In genomic region chr17:43012718-43013117, GRCm38 (mm10) we compare ENCODE assay signal across 8 mouse cellular contexts. TPM values are rescaled to one million over a fixed set of nuclear protein-coding genes. Genes with fewer than 3 reads are reported as not detected.
DNase-seq lines count a peak whose midpoint lies in the region; ATAC-seq and TF ChIP-seq lines count a peak whose summit lies in the region.

No protein-coding gene starts in this region.

- no peak for TF ChIP-seq EP300 in heart, postnatal 0 days (IDR thresholded peaks at IDR 0.05; ENCODE audit: low read depth)

- H3K27ac ChIP-seq in liver, adult 2 months (replicated peaks; ENCODE audit: insufficient read depth, low read depth, low read length) = no peak overlapping the region
- no peak overlapping the region for H3K27ac ChIP-seq in liver, embryonic 11.5 days (ENCODE audit: low read depth, low read length)
- H3K27ac ChIP-seq in heart, postnatal 0 days (ENCODE audit: low read depth) = no peak overlapping the region

- H3K9ac ChIP-seq in liver, adult 2 months (ENCODE audit: low read depth, low read length) = no peak overlapping the region
- H3K9ac ChIP-seq in liver, embryonic 11.5 days (ENCODE audit: low read depth, low read length) = no peak overlapping the region
- H3K9ac ChIP-seq in heart, postnatal 0 days (replicated peaks; ENCODE audit: low read depth, low read length) = no peak overlapping the region

- peak; percentile 48 for DNase-seq in CD4-positive, CD25-positive, alpha-beta regulatory T cell, adult 2 months (ENCODE audit: low read depth, low spot score)
- peak; percentile 28 for DNase-seq in liver, adult 2 months (ENCODE audit: extremely low read depth, low read depth, low spot score)
- DNase-seq in liver, embryonic 11.5 days (ENCODE audit: low spot score) = no peak
- peak; percentile 44 for DNase-seq in cerebellum, adult 9-10 months
- DNase-seq in heart, postnatal 0 days (ENCODE audit: low spot score) = peak; percentile 50
- DNase-seq in lung, adult 18-20 months = peak; percentile 30 to 47
- peak; percentile 42 for DNase-seq in spleen, adult 12 weeks (ENCODE audit: low spot score)

- ATAC-seq in CD4-positive, CD25-positive, alpha-beta regulatory T cell, adult 4 months = no peak
- ATAC-seq in liver, embryonic 11.5 days (replicated peaks; ENCODE audit: low FRiP score) = no peak
- ATAC-seq in heart, postnatal 0 days (ENCODE audit: insufficient read depth, low read depth) = no peak

- H3K36me3 ChIP-seq in liver, adult 2 months (ENCODE audit: control insufficient read depth, insufficient read depth, low read length) = no peaks in the 10 kb centered on the region
- H3K36me3 ChIP-seq in liver, embryonic 11.5 days (ENCODE audit: control insufficient read depth, insufficient read depth, low read length) = no peaks in the 10 kb centered on the region
- no peaks in the 10 kb centered on the region for H3K36me3 ChIP-seq in heart, postnatal 0 days (replicated peaks; ENCODE audit: control insufficient read depth, insufficient read depth, low read length)

- 20% methylated on average over 6 of the region's 6 CpGs for WGBS in liver, adult 2 months
- WGBS in liver, embryonic 11.5 days = 20% methylated on average over 6 of the region's 6 CpGs
- WGBS in heart, postnatal 0 days = 19% methylated on average over 6 of the region's 6 CpGs

- H3K4me3 ChIP-seq in liver, adult 2 months (ENCODE audit: insufficient read depth, low read depth, low read length) = no peak overlapping the region
- H3K4me3 ChIP-seq in liver, embryonic 11.5 days (ENCODE audit: low read depth, low read length) = no peak overlapping the region
- H3K4me3 ChIP-seq in heart, postnatal 0 days (ENCODE audit: low read depth, low read length) = no peak overlapping the region

- 0 out of 2 replicates have a peak, but pooled peaks cover 3% of the 10 kb centered on the region for H3K27me3 ChIP-seq in liver, adult 2 months (ENCODE audit: control insufficient read depth, insufficient read depth, low read length)
- no peaks in the 10 kb centered on the region for H3K27me3 ChIP-seq in liver, embryonic 11.5 days (replicated peaks; ENCODE audit: control insufficient read depth, insufficient read depth, low read length)
- no peaks in the 10 kb centered on the region for H3K27me3 ChIP-seq in heart, postnatal 0 days (ENCODE audit: control insufficient read depth, insufficient read depth, low read length)

- TF ChIP-seq POLR2A in liver, adult 2 months (IDR thresholded peaks at IDR 0.05; ENCODE audit: extremely low read depth, insufficient read depth, low read length) = no peak

- no peaks in the 10 kb centered on the region for H3K4me1 ChIP-seq in liver, adult 2 months (ENCODE audit: control insufficient read depth, insufficient read depth, low read length)
- no peaks in the 10 kb centered on the region for H3K4me1 ChIP-seq in liver, embryonic 11.5 days (replicated peaks; ENCODE audit: control insufficient read depth, insufficient read depth, low read length)
- no peaks in the 10 kb centered on the region for H3K4me1 ChIP-seq in heart, postnatal 0 days (ENCODE audit: control insufficient read depth, insufficient read depth)

- no peaks in the 10 kb centered on the region for H3K9me3 ChIP-seq in liver, embryonic 11.5 days (ENCODE audit: control insufficient read depth, low read length)
- H3K9me3 ChIP-seq in heart, postnatal 0 days (replicated peaks; ENCODE audit: control insufficient read depth, low read length) = no peaks in the 10 kb centered on the region

- no peaks in the 10 kb centered on the region for H3K79me2 ChIP-seq in liver, adult 2 months (ENCODE audit: control insufficient read depth, insufficient read depth, low read length)

- H3K4me2 ChIP-seq in liver, embryonic 11.5 days = no peak overlapping the region
- H3K4me2 ChIP-seq in heart, postnatal 0 days (ENCODE audit: low read depth, low read length) = no peak overlapping the region

- peak; percentile 85 for TF ChIP-seq CTCF in liver, adult 2 months (IDR thresholded peaks at IDR 0.05; ENCODE audit: low read depth, low read length)
- peak; percentile 73 for TF ChIP-seq CTCF in heart, postnatal 0 days (IDR thresholded peaks at IDR 0.05; ENCODE audit: low read depth)

RNA-seq across cellular contexts. Expression of gene Tnfrsf21, which starts 3.6 kb away (rescaled TPM):
- under 1 TPM in 1 of 2 experiments, not detected in 1; 0.32 TPM for polyA plus RNA-seq in CD4-positive, CD25-positive, alpha-beta regulatory T cell, adult 4 months (2017; shearing (Covaris generic))
- total RNA-seq in liver, adult 2 months (2014; rRNA removed) = 3.8 and 6.0 TPM in 2 replicates
- polyA plus RNA-seq in liver, adult 2 months (2012; rRNA removed) = 4.1 and 4.8 TPM in 2 replicates
- 30.8 and 36.0 TPM in 2 replicates for polyA plus RNA-seq in liver, embryonic 11.5 days (2014; fragmentation: Nextera tagmentation; extraction: Ambion mirVana)
- total RNA-seq in heart, postnatal 0 days (2014; rRNA removed; ENCODE audit: low replicate concordance) = 8.2 and 10.6 TPM in 2 replicates
- 5.8 and 6.3 TPM in 2 replicates for polyA plus RNA-seq in heart, postnatal 0 days (2015; fragmentation: Nextera tagmentation; extraction: Ambion mirVana)
